Mouse (Mus musculus): ENCODE results near the gene Emid1. TPM values are rescaled to one million over a fixed set of nuclear protein-coding genes. Genes with fewer than 3 reads are reported as not detected.

The Emid1 gene
- total RNA-seq, 4 experiments from 2014 or later, result 3.7 to 6.6 (median 3.9) TPM

GRCm38 (mm10) chr11:5160722-5161485 is 8.8 kb upstream of the Emid1 start:
- no peak for DNase-seq

GRCm38 (mm10) chr11:5158056-5158455 is 6.0 kb upstream of the Emid1 start:
- DNase-seq, result no peak

GRCm38 (mm10) chr11:5154961-5155805 is 3.1 kb upstream of the Emid1 start:
- DNase-seq, result no peak

GRCm38 (mm10) chr11:5151247-5151630 is 818 bp downstream of the Emid1 start:
- DNase-seq, result no peak

GRCm38 (mm10) chr11:5150416-5151246 is 1.4 kb downstream of the Emid1 start:
- DNase-seq, result no peak

GRCm38 (mm10) chr11:5149955-5150354 is 2.1 kb downstream of the Emid1 start:
- no peak for DNase-seq

- no peak for DNase-seq
Observed at GRCm38 (mm10) chr11:5149249-5149648, 2.8 kb downstream of the Emid1 start.

- no peak for DNase-seq
Observed at GRCm38 (mm10) chr11:5145600-5145999, 6.5 kb downstream of the Emid1 start.

- no peak for DNase-seq
Observed at GRCm38 (mm10) chr11:5141965-5142364, 10.1 kb downstream of the Emid1 start.

- DNase-seq, result no peak
Observed at GRCm38 (mm10) chr11:5141252-5141651, 10.8 kb downstream of the Emid1 start.

- DNase-seq, result peak; percentile 66
Observed at GRCm38 (mm10) chr11:5140619-5141018, 11.4 kb downstream of the Emid1 start.

- DNase-seq, result no peak
Observed at GRCm38 (mm10) chr11:5139372-5139771, 12.7 kb downstream of the Emid1 start.

- no peak for DNase-seq
Observed at GRCm38 (mm10) chr11:5138642-5139041, 13.4 kb downstream of the Emid1 start.

GRCm38 (mm10) chr11:5135914-5136313 is 16.1 kb downstream of the Emid1 start:
- DNase-seq, result no peak

GRCm38 (mm10) chr11:5132751-5133150 is 19.3 kb downstream of the Emid1 start:
- no peak for DNase-seq

- DNase-seq, result no peak
Observed at GRCm38 (mm10) chr11:5130111-5130665, 21.9 kb downstream of the Emid1 start.

GRCm38 (mm10) chr11:5129035-5129480 is 23.0 kb downstream of the Emid1 start:
- no peak for DNase-seq

GRCm38 (mm10) chr11:5125713-5126112 is 26.3 kb downstream of the Emid1 start:
- no peak for DNase-seq

GRCm38 (mm10) chr11:5114931-5115581 is 37.0 kb downstream of the Emid1 start:
- peak; percentile 74 for DNase-seq

GRCm38 (mm10) chr11:5113645-5114044 is 38.4 kb downstream of the Emid1 start:
- DNase-seq, result no peak

- DNase-seq, result no peak
Observed at GRCm38 (mm10) chr11:5109441-5109840, 42.6 kb downstream of the Emid1 start.

- DNase-seq, result no peak
Observed at GRCm38 (mm10) chr11:5103986-5104509, 48.0 kb downstream of the Emid1 start.

All from adrenal gland, adult 8-10 months (tissue).